8 mouse cellular contexts compared by ENCODE assay signal in genomic region chrX:100943640-100944039, GRCm38 (mm10).
DNase-seq lines count a peak whose midpoint lies in the region.

No protein-coding gene starts in this region.

- DNase-seq in embryo, embryonic 10 days (ENCODE audit: low spot score) = peak; percentile 11
- DNase-seq in embryo, embryonic 9.5 days (ENCODE audit: extremely low spot score) = no peak
- DNase-seq in kidney, postnatal 10 days = peak; percentile 4
- no peak for DNase-seq in kidney, adult 11 months
- DNase-seq in 416B (ENCODE audit: low read depth) = peak; percentile 28
- peak; percentile 19 for DNase-seq in embryo, embryonic 10.5 days (ENCODE audit: low spot score)
- DNase-seq in thymus, postnatal 36 days = no peak
- no peak for DNase-seq in thymus, postnatal 14 days

Comparison
In these comparisons a context has a peak if more than half of its experiments do, and no peak if none do; other contexts are left out.
1. DNase-seq: peak in embryo, embryonic 10 days (single experiment), kidney, postnatal 10 days (single experiment), 416B (single experiment) and embryo, embryonic 10.5 days (single experiment); none in embryo, embryonic 9.5 days (single experiment), kidney, adult 11 months (single experiment), thymus, postnatal 36 days (0 of 2) and thymus, postnatal 14 days (single experiment).